Mouse (Mus musculus): ENCODE measurements around the gene Nars2. TPM values are rescaled to one million over a fixed set of nuclear protein-coding genes. Genes with fewer than 3 reads are reported as not detected.
"Not testable (repeated sequence)": the region's sequence is repeated elsewhere in the genome, so short reads cannot be mapped to it uniquely, and the experiment has no call there.

The Nars2 gene
- polyA plus RNA-seq, 1 experiment from 2014 or later = 19.2 TPM

DNA sequence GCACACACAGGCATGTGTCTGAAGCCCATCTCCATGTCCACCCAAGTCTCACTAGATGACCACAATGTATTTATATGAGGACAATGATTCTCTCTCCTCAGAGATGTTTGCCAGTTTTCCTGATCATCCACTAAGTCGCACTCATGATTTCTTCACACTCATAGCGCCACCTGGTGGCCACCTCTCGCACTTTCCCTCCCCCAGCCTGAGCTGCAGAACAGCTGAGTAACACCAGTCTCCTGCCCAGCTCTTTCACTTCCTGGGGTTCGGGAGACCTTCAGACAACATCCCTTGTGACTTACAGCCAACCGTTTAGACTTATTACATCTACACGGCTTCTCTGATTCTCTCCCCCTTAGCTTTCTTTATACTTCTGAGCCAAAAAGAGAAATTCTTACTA is 37.3 kb upstream of the Nars2 start:
- peaks cover 61% of the 10 kb centered on the region for H3K27me3 ChIP-seq (replicated peaks)
- no peak overlapping the region for H3K27ac ChIP-seq (ENCODE audit: poor library complexity, severe bottlenecking)
- no peak overlapping the region for H3K4me2 ChIP-seq
- 6% methylated on average over 6 of the region's 6 CpGs for whole genome bisulfite sequencing
- H3K9ac ChIP-seq = no peak overlapping the region
- ATAC-seq (ENCODE audit: insufficient number of reproducible peaks, low FRiP score) = no peak; the same call in 1 of the 2 replicates
- no peaks in the 10 kb centered on the region for H3K9me3 ChIP-seq (replicated peaks)
- no peaks in the 10 kb centered on the region for H3K4me1 ChIP-seq (replicated peaks)
- H3K36me3 ChIP-seq = no peaks in the 10 kb centered on the region
- no peak overlapping the region for H3K4me3 ChIP-seq

DNA sequence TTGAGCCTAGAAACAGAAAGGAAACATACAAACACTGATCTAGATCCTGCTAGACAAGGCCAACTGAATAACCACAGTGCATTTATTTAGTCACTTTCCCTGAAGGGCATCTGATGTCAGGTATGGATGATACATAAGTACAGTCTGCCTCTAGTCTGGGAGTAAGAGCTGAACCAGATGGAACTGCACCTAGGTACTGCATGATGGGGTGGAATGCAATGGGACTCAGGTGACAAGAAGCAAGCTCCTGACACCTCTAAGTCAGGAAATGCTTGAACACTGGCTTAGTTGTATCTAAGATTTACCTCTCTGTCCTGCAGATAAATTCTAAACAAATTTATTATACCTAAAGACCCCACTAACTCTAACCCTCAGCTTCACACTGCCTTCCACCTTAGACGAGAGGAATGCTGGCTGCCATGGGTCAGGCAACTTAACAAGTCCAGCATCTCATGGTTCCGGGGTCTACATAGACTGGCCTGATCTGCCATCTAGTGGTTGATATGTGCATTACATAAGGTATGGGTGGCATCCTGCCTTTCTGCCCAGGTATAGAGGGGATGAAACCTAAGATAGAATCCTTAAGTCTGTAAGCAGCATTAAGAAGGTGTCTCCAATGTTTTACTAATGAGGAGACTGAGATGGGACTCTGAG is 35.7 kb upstream of the Nars2 start:
- Histone ChIP-seq H3K9ac (no peak overlapping the region), H3K27me3 (replicated peaks) (peaks cover 63% of the 10 kb centered on the region), H3K4me1 (replicated peaks) (no peaks in the 10 kb centered on the region), H3K4me2 (no peak overlapping the region), H3K4me3 (no peak overlapping the region), H3K36me3 (no peaks in the 10 kb centered on the region), H3K9me3 (replicated peaks) (no peaks in the 10 kb centered on the region), H3K27ac (ENCODE audit: poor library complexity, severe bottlenecking) (no peak overlapping the region)
- ATAC-seq (ENCODE audit: insufficient number of reproducible peaks, low FRiP score) = no peak
- 2% methylated on average over 2 of the region's 2 CpGs for WGBS

DNA sequence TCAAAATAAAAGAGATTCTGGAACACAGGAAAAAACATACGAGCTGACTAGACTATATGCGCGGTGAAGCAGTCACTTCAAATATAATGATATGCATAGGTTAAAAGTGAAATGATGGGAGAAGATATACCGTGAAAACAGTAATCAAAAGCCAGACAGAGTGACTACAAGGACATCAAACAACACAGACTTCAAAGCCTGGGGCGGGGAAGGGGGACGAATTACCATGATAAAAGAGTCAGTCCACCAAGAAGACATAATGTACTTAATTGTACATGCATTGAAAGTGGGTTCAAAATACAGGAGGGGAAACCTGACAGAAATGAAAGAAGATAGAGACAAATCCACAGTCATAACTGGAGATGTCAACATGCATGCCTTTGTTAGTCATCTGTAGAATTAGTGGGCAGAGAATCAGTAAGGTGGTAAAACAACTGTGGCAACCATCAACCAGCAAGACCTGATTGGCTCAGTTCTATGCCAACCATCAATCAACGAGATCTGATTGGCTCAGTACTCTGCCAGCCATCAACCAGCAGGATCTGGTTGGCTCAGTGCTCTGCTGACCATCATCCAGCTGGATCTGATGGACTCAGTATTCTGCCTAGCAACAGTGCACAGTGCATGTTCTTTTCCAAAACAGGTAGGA is 30.7 kb upstream of the Nars2 start:
- Histone ChIP-seq H3K4me1 (replicated peaks) (no peaks in the 10 kb centered on the region), H3K4me2 (no peak overlapping the region), H3K9ac (no peak overlapping the region), H3K4me3 (no peak overlapping the region), H3K36me3 (no peaks in the 10 kb centered on the region), H3K9me3 (replicated peaks) (no peaks in the 10 kb centered on the region), H3K27ac (ENCODE audit: poor library complexity, severe bottlenecking) (no peak overlapping the region), H3K27me3 (replicated peaks) (peaks cover 34% of the 10 kb centered on the region)
- no peak for ATAC-seq (ENCODE audit: insufficient number of reproducible peaks, low FRiP score)
- 76% methylated on average over 7 of the region's 7 CpGs for WGBS

DNA sequence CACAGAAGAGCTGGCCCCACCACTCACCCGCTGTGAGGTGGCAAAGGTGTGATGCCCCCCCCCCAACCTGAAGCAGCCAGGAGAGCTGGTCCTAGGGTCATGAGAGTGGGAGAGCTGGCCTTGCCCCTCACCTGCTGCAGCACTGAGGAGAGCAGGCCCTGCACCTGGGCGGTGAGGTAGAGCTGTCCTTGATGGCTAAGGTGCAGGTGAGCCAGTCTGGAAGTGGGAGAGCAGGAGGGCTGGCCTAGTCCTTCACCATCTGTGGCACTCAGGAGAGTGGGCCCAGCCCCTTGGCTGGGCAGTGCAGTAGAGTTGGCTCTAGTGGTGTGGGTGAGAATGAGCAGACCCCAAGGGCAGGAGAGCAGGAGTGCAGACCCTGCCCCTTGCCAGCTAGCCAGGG is 28.4 kb upstream of the Nars2 start:
- H3K27me3 ChIP-seq (replicated peaks) = peaks cover 13% of the 10 kb centered on the region; the same call in 1 of the 2 replicates
- H3K27ac ChIP-seq (ENCODE audit: poor library complexity, severe bottlenecking) = no peak overlapping the region
- WGBS = 91% methylated on average over 2 of the region's 2 CpGs
- H3K9me3 ChIP-seq (replicated peaks) = no peaks in the 10 kb centered on the region
- no peak overlapping the region for H3K4me2 ChIP-seq
- H3K4me1 ChIP-seq (replicated peaks) = 0 out of 2 replicates have a peak, but pooled peaks cover 1% of the 10 kb centered on the region
- no peak overlapping the region for H3K4me3 ChIP-seq
- no peak overlapping the region for H3K9ac ChIP-seq
- no peak for ATAC-seq (ENCODE audit: insufficient number of reproducible peaks, low FRiP score)
- no peaks in the 10 kb centered on the region for H3K36me3 ChIP-seq

DNA sequence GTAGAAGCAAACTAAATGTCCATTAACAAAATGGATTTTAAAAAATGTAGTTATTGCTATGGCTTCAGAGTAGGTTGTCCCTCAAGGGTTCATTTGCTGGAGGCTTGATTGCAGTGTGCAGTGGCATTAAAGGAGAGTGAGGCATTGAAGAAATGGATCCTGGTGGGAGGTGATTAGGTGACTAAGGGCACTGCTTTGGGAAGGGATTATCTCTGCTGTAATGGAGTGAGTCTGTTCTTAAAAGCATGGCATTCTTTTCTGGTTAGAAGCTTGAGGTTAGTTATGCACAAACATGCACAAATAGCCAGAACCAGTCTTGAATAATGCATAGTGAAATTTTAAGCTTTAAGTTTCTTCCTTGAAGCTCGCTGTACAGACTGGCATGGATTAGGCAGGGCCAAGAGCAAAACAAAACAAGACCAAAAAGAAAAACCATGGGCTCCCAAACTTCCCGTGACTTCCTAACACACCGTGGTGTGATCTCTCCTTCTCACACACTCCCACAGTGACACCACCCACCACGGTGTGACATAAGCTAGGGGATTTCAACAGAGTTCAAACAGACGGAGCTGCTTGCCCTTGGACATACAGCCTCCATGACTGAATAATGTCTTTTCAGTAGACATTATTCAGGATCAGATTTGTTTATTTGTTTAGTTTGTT is 7.5 kb upstream of the Nars2 start:
- no peak overlapping the region for H3K9ac ChIP-seq
- no peak overlapping the region for H3K27ac ChIP-seq (ENCODE audit: poor library complexity, severe bottlenecking)
- 68% methylated on average over 5 of the region's 5 CpGs for WGBS
- no peaks in the 10 kb centered on the region for H3K27me3 ChIP-seq (replicated peaks)
- H3K4me2 ChIP-seq = no peak overlapping the region
- H3K4me1 ChIP-seq (replicated peaks) = no peaks in the 10 kb centered on the region
- no peak for ATAC-seq (ENCODE audit: insufficient number of reproducible peaks, low FRiP score)
- H3K4me3 ChIP-seq = no peak overlapping the region
- H3K36me3 ChIP-seq = no peaks in the 10 kb centered on the region
- H3K9me3 ChIP-seq (replicated peaks) = 0 out of 2 replicates have a peak, but pooled peaks cover 3% of the 10 kb centered on the region

DNA sequence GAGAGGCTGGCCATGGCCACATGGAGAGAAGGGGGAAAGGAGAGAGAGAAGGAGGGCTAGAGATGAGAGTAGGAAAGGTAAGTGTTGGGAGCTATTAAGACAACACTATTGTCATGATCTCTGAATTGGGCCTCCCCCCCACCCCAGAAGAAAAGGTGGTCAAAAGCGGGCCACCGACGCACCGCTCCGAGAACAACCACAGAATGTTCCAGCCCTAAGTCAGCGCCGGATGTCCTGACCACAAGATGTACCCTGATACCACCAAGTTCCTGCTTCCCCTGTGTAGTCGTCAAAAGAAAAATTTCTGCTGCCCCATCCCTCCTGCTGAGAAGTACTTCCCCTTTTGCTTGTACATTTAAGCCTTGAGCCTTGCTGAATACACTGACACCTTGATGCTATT is 4.8 kb upstream of the Nars2 start:
- not testable (repeated sequence) for H3K4me2 ChIP-seq; H3K9me3 ChIP-seq (replicated peaks); H3K27ac ChIP-seq (ENCODE audit: poor library complexity, severe bottlenecking); H3K4me1 ChIP-seq (replicated peaks); H3K4me3 ChIP-seq; ATAC-seq (ENCODE audit: insufficient number of reproducible peaks, low FRiP score); H3K9ac ChIP-seq; H3K27me3 ChIP-seq (replicated peaks); H3K36me3 ChIP-seq
- whole genome bisulfite sequencing = 84% methylated on average over 8 of the region's 8 CpGs

DNA sequence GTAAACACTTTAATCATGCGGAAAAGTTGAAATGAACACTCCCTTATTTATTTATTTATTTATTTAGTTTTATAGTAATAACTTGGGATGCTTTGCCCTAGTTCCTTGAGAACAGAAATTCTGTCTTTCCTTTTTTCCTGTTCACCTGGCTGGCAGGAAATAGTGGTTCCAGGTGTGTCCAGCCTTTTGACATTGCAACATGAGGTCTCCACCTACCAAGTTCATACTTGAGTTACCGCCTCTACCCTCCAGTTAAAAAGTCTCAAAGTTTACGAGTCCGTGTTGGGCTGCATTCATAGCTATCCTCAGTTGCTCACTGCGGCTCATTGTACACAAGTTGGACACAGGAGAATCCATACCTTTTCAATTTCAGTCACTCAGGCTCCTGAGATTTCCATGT is 789 bp downstream of the Nars2 start:
- H3K4me1 ChIP-seq (replicated peaks) = peaks cover 10% of the 10 kb centered on the region
- H3K9ac ChIP-seq = peak overlapping the region; percentile 83
- no peak for ATAC-seq (ENCODE audit: insufficient number of reproducible peaks, low FRiP score)
- no peaks in the 10 kb centered on the region for H3K27me3 ChIP-seq (replicated peaks)
- peak overlapping the region; percentile 71 for H3K4me2 ChIP-seq
- peaks cover 2% of the 10 kb centered on the region for H3K36me3 ChIP-seq
- peak overlapping the region; percentile 82 for H3K4me3 ChIP-seq
- H3K27ac ChIP-seq (ENCODE audit: poor library complexity, severe bottlenecking) = 0 out of 2 replicates have a peak overlapping the region, but pooled peaks have one; percentile 88
- 0 out of 2 replicates have a peak, but pooled peaks cover 3% of the 10 kb centered on the region for H3K9me3 ChIP-seq (replicated peaks)
- WGBS = 32% methylated on average over 5 of the region's 5 CpGs

DNA sequence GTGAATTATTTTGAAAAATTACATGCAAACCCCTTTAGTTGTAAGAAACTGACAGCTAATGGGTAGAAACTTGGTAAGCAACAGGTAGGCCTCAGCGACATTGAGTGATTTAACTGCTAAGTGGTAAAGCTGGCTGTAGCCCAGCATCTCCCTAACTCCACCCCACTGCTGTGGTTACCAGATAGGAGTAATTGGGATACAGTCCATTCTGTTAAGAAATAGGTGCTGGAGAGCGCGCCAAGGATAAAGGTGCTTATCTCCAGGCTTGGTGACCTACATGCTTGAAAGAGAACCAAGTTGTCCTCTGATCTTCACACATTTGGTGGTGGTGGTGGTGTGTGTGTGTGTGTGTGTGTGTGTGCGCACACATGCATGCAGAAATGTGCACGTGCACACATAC is 7.9 kb downstream of the Nars2 start:
- H3K27ac ChIP-seq (ENCODE audit: poor library complexity, severe bottlenecking) = no peak overlapping the region
- no peak overlapping the region for H3K4me2 ChIP-seq
- peaks cover 41% of the 10 kb centered on the region for H3K36me3 ChIP-seq
- H3K9me3 ChIP-seq (replicated peaks) = no peaks in the 10 kb centered on the region
- H3K27me3 ChIP-seq (replicated peaks) = no peaks in the 10 kb centered on the region
- ATAC-seq (ENCODE audit: insufficient number of reproducible peaks, low FRiP score) = no peak
- H3K4me1 ChIP-seq (replicated peaks) = no peaks in the 10 kb centered on the region
- 80% methylated on average over 5 of the region's 5 CpGs for WGBS
- no peak overlapping the region for H3K4me3 ChIP-seq
- H3K9ac ChIP-seq = no peak overlapping the region

DNA sequence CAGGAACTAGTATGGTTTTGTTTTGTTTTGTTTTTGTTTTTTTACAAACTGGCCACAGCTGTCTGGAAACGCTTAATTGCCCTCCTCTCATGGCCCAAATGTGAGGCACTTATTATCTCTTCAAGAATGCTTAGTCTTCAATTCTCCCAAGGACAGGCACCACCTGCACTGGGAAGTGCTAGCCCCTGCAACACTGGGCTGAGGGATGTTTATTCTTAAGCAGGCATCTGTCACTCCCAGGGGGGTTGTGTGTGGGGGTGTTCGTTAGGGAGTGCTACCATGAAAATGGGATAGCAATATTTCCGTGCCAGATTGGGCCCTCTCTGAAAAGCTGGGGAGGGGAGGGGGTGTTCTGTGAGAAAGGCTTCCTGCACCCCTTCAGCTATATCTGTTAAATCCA is 15.9 kb downstream of the Nars2 start:
- H3K9me3 ChIP-seq (replicated peaks) = no peaks in the 10 kb centered on the region
- H3K9ac ChIP-seq = no peak overlapping the region
- peaks cover 7% of the 10 kb centered on the region; the same call in 1 of the 2 replicates for H3K4me1 ChIP-seq (replicated peaks)
- 68% methylated on average over 3 of the region's 3 CpGs for WGBS
- H3K36me3 ChIP-seq = 0 out of 2 replicates have a peak, but pooled peaks cover 3% of the 10 kb centered on the region
- H3K4me2 ChIP-seq = no peak overlapping the region
- H3K27me3 ChIP-seq (replicated peaks) = no peaks in the 10 kb centered on the region
- H3K4me3 ChIP-seq = no peak overlapping the region
- ATAC-seq (ENCODE audit: insufficient number of reproducible peaks, low FRiP score) = no peak
- no peak overlapping the region for H3K27ac ChIP-seq (ENCODE audit: poor library complexity, severe bottlenecking)

DNA sequence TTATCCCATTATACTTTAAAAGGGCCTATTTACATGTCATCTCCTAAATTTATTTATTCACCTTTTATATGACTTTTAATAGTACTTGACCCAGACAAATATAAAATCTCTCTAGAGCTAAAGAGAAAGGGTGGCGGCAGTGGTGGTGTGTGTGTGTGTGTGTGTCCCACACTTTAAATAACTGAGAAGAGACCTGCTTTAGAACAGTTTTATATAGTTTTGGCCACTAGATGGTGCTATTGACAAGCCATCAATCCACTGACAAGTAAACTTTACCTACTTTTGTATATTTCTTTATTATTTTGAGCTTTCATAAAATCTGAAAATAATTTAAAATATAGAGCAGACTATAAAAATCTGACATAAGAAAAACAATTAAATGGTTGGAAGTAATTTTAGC is 19.1 kb downstream of the Nars2 start:
- no peak for ATAC-seq (ENCODE audit: insufficient number of reproducible peaks, low FRiP score)
- Histone ChIP-seq H3K4me1 (replicated peaks) (peaks cover 12% of the 10 kb centered on the region), H3K9me3 (replicated peaks) (no peaks in the 10 kb centered on the region), H3K27ac (ENCODE audit: poor library complexity, severe bottlenecking) (no peak overlapping the region), H3K4me3 (no peak overlapping the region), H3K4me2 (no peak overlapping the region), H3K27me3 (replicated peaks) (no peaks in the 10 kb centered on the region), H3K9ac (no peak overlapping the region), H3K36me3 (no peaks in the 10 kb centered on the region)
- WGBS = 29% methylated on average over 1 of the region's 1 CpGs

All from heart, embryonic 12.5 days (tissue).